Mouse (Mus musculus): Measurements from ENCODE around the gene Nek6. TPM values are rescaled to one million over a fixed set of nuclear protein-coding genes. Genes with fewer than 3 reads are reported as not detected.

Gene Nek6
- total RNA-seq, 2 experiments from 2014 or later, result 43.8 to 49.7 TPM

DNA sequence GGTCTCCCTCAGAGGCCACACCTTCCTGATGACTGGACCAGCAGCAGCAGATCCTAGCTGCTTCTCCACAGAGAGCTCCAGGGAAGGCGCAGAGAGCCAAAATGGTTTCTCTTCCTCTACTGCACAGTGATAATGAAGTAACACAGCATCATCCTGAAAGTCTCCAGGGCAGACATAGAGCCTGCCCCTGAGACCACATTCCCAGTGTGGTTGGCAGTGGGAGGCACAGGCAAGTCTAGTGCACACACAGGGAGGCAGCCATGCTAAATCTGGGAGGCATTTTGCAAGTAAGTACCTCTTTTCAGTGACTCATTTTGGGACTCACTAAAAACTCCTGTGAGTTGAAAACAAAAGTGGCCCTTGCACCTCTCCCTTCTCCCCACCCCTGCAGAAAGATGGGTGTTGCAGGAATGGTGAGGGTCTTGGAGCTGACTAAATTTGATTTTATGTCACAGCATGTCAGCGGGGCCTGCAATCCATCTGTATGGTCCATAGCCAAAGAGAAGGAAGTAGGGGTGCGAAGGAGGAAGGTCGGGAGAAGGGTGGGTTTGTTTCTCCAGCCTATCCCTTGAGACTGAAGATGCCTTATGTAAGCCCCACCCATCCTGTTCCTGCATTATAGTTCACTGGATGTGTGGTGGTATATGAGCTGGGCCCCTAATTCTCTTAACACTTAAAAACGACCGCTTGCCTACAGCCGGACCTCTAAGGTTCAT lies 2.3 kb upstream of the Nek6 start:
- no peak for DNase-seq (ENCODE audit: low spot score in 2 of 2)

DNA sequence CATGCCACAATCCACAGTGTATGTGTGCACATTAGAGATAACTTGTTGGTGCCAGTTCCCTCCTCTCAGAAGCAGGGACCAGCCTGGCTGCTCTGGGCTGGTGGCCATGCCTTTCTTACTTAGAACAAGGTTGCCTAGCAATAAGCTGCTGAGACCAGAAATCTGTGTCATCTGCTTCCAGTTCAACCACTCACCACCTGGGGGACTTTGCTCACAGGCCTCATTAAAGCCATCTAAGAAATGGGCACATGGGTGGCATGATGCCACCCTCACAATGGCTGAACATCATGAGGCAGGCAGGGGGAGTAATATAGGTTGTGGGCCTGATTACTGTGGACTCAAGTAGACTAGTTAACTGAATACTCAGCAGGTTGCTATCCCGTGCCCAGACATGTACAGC lies 1.3 kb upstream of the Nek6 start:
- peak; percentile 58 to 65 for DNase-seq (ENCODE audit: low spot score in 2 of 2)

DNA sequence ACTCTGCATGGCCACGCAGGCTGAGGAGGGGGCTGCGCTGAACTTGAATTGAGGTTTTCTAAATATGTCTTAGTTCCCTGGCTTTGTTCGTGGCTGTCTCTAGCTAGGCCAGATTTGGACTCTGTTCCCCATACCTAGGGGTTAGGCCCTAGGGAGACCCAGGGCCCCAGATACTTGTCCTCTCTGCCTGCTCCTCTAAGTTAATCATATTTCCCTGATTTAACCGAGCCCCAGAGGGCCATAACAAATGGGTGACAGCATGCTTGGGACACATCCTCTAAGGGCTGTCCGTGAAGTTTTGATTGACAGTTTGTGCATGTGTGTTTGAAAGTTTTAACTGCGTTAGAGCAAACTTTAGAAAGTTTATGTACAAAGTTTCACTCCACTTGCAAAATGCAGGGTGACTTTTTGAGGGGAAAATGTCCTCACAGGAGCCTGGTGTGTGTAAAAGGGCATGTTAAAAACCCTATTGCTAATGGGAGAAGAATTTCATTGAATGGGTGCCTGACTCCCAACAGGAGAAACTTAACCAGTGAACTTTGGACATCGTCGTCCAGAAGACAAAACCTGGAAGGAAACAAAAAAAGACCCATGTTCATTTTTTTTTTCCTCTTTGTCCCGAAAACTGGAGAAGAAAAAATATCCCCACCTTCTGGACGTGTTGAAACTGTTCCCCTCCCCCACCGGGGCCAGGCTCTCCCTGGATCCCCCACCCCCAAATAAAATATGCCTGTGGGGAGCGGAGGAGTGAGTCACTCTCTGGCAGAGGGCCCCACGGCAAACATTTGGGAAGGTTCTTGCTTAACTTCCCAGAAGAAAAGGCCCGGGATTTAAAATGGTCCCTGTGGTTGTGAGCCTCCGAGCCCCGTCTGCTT lies 1.1 kb downstream of the Nek6 start:
- DNase-seq (ENCODE audit: low spot score in 2 of 2), result peak in 1 of 2 experiments; percentile 59

DNA sequence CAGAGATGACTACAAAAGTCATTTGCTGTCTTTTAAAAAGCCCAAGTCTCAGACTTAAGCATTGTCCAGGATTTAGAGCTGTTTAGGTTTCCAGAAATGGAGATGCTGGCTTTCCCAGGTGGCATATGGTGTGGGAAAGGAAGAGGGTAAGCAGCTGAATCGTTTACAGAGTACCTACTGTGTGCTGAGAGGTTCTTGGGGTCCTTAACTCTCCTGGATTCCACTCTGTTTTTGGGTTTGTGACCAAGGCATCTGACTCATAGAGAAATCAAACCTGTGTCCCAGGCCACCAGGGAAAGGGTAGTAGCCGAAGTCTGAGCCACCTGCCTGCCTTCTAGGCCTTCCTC lies 1.7 kb downstream of the Nek6 start:
- no peak for DNase-seq (ENCODE audit: low spot score in 2 of 2)

DNA sequence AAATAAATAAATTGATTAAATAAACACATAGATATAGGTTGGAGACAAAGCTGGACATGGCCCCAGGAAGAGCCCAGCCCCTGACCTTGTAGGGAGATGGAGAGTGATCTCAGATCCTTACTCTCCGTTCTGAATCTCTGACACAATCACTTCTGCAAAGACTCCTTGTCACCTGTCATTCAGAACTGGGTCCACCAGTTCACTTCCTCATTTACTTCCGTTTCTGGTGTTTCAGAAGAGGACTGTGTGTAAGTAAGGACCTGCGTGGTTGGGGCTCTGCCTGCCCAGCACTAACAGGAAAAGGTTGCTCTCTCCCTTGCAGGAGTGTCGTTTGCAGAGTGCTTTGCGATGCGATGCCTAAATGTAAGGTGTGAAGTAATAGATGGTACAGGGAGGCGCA lies 3.0 kb downstream of the Nek6 start:
- no peak for DNase-seq (ENCODE audit: low spot score in 2 of 2)

DNA sequence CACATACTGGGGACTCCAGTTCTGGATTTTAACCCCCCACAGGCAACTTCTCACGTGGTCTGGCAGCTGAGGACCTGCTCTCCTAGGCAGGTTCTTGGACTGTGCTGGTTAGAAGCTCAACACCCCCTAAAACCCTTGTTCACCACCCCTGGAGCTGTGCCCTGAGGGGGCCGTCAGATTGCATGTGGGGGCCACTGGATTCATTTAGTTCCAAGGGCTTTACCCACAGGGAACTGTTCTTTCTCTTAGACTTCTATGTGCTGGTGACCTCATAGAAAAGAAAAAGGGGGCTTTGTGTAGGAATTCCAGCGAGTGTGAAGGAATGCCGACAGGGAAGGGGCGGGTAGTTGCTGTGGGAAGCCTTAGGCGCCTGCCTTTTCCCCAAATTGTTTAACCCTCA lies 4.0 kb downstream of the Nek6 start:
- DNase-seq (ENCODE audit: low spot score in 2 of 2), result peak in 1 of 2 experiments; percentile 29

DNA sequence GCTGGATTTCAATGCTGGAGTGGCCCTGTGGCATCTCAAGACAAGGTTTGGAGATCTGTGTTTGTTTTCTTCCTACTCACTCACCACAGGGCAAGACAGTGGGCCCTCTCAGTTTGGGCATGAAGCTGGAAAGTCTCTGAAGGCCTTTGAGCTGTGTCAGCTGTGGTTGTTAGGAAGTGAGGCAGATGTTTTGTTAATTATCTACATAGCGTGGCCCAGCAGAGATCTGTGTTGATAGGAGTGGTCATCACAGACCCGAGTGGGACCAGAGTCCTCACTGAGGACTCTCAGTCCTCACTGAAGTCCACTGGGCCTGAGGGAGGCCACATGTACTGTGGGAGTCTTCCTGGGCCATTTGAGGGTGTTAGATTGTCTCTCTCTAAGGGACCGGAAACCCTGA lies 5.0 kb downstream of the Nek6 start:
- no peak for DNase-seq (ENCODE audit: low spot score in 2 of 2)

DNA sequence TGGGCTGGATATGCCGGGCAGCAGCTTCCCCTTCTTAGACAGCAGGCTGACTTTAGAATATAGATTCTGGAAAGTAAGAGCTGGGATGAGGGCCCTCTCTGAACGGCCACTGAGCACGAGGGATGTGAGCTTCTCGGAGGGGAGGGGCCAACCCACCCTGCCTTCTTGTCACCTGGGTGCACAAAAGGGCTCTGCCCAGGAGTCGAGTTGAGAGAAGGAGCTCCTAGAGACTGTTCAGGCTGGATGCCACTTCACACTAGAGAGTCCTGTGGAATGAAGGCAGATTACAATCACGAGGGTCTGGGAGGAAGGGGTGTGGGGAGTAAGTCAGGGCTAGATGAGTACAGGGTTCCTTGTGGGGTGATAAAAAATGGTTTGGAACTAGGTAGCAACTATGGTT lies 5.6 kb downstream of the Nek6 start:
- no peak for DNase-seq (ENCODE audit: low spot score in 2 of 2)

DNA sequence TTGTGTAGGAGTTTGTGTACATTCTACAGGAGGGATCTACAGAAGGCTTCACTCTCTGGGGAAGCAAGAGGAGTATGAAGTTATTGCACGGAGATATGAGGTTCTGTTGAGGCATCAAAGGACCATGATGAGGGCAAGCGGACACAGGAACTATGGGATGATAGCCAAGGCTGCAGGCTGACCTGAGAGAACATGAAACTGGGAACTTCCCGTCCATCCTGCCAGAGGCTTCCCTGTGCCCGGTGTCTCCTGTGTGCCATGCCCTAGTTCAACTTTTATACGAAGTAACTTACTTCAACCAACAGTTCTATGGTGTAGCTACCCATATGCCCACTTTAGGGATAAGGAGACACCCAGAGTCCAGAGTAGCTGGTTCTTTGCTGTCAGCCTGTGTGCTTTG lies 7.3 kb downstream of the Nek6 start:
- DNase-seq (ENCODE audit: low spot score in 2 of 2), result no peak

DNA sequence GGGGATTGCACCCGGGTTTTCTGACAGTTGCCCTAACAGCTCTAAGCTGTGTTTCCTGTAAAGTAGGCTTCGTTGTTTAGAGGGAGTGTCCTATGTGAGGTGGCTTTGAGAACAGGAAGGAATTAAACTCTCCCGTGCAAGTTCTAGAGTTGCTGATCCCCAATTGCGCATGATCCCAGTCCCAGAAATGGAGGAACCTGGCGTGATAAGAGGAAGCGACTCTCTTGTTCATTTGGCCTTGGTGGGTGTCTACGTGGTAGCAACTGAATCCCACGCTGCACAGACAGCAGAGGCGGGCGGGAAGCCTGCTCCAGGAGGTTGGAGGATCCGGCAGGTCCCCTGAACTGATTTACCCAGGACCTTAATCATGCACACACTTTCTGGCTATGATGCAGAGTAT lies 8.5 kb downstream of the Nek6 start:
- DNase-seq (ENCODE audit: low spot score in 2 of 2), result no peak

DNA sequence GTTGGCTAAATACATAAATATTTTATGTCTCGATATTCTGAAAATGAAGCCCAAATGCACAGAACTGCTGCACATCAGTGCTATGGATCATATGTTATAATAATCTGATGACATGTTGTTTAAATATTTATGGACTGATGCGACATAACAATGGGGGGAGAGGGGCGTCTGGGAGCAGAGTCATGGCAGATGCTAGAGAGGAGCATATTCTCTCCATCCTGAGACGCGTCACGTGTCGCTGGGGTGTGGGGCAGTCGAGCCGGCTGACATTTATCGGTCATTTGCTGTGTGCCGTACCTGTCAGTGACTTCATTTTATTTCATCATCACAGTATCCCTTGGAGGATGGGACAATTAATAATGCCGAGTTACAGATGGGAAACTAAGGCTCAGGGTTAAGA lies 10.2 kb downstream of the Nek6 start:
- DNase-seq (ENCODE audit: low spot score in 2 of 2), result no peak

DNA sequence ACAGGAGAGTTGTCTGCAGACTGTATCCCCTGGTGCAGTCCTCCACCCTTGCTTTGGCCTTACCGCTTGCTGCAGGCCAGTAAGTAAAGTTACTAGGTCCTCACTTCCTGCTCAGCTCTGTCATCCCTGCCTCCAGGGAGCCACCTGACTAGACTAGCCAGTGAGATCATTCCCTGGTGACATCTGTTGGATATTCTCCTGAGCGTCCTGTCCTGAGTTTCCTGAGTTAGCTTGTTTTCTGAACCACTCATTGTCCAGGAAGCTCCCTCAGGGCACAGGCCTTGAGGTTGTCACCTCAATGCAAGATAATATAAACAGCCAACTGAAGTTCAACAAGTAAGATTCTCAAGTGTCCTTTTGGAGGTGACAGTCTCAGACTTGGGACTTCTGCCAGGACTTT lies 10.9 kb downstream of the Nek6 start:
- no peak for DNase-seq (ENCODE audit: low spot score in 2 of 2)

DNA sequence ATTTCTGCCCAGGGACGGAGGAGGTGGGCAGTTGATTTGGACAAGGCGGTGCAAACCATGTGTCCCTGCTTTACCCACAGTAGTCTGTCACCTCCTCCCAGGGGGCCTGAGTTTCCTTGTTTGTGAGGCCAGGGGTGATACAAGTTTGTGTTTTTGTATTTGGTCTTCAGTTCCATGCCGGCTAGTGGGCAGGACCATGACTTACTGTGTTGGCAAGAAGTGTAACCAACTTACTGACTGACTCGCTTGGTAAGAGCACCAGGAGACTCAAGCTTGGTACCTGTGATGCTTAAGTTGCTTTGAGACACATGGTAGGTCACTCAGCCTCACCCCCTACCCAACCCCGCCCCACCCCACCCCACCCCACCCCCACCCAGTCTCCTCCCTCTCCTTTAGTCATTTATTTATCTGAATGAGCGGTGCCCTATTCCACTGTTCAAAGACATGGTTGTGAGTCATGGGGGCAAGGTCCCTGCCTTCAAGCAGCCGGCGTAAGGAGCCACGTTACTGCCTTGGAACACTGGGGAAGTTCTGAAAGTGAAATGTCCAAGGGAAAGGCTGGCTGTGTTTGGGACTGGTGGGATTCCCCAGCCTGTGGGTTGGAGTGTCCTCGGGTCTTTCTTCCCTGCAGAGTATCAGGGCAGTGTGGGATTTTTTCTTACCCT lies 12.5 kb downstream of the Nek6 start:
- no peak for DNase-seq (ENCODE audit: low spot score in 2 of 2)

DNA sequence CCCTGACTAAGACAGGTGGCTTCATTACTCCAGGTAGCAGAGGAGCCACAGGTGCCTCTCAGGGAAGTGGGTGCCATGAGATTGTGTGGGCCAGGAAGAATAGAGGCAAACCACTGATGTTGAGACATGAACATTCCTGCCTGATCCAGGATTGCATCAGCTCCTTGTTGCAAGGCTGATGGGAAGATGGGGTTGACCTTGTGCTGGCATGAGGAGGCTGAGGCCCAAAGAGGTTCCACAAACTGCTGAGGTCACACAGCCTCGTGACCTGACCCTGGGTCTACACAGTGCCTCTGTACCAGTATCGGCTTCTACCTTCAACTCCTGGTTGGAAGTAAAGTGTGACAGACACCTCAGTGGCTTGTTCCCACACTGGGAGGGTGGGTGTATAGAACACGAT lies 13.6 kb downstream of the Nek6 start:
- no peak for DNase-seq (ENCODE audit: low spot score in 2 of 2)

DNA sequence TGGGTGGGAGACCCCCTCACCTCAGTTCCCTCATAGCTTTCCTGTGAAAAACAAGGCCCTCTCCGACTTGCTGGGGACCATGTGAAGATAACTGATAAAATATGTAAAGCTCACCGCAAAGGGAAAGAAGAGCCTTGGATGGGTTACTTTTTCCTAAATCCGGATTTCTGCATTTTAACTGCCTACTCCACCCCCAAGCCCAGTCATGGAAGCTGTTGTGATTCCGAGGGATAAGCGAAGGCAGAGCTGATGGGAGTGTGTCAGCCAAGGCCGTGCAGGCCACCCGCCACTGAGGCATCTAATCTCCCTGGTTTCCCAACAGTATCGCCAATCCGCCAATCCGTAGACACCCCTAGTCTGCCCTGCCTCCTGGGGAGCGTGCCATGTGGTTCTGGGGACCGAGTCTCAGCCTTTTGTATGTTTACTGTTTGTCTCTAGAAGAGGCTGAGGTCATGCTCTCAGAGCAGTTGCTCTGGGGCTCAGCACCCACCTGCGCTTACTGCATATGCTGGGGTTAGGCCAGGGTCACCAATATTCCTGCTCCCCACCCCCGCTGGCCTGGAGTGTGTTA lies 18.2 kb downstream of the Nek6 start:
- DNase-seq (ENCODE audit: low spot score in 2 of 2), result no peak

DNA sequence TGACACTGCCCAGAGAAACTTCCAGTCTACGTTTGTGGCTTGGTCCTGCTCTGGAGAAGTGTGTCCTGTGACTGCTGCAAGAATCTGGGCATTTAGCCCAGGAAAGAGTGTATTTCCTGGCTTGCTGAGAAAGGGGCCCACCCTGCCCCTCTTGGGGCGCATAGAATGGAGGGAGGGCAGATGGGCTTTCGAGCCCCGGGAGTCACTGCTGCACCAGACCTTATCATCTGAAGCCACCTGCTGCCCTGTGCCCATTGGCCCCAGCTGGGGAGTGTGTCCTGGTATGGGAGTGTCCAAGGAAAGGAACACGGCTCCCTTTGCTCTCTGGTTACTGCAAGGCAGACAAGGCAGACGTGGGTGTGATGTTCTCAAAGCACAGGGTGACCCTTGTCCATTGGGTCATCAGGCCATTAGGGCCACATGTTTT lies 19.5 kb downstream of the Nek6 start:
- DNase-seq (ENCODE audit: low spot score in 2 of 2), result no peak

DNA sequence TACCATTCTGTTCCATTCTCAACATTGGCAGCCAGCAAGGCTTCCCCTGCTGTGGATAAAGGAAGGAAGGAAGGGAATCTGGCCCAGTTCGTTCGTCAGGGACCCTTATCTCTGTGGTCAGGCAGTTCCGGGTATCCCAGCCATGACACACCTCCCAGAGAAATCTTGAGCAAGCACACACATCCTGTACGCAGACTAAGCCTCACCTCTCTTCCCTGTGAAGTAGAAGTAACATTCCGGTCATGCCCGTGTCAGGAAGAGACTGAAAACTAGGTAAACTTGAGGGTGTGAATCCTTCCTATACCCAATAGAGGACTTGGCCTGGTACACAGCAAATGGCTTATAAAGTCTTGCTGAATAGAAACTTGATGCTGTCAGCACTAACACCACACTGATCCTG lies 21.9 kb downstream of the Nek6 start:
- no peak for DNase-seq (ENCODE audit: low spot score in 2 of 2)

DNA sequence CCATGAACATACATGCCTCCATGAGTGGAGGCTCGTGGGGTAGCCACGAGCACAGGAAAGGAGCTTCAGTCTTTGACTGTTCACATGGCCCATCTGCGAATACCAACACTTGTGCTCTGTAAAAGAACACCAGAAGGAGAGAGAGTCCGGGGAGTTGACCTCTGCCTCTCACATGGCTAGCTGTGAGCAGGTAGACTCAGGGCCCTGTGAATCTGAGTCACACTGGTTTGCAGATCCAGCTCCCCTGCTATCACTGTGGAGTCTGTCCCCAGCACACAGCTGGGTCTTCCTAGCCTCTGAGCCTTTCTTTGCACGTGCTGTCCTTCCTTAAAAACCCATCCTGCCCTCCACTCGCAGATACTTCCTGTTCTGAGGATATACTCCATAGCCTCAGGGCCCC lies 22.3 kb downstream of the Nek6 start:
- no peak for DNase-seq (ENCODE audit: low spot score in 2 of 2)

DNA sequence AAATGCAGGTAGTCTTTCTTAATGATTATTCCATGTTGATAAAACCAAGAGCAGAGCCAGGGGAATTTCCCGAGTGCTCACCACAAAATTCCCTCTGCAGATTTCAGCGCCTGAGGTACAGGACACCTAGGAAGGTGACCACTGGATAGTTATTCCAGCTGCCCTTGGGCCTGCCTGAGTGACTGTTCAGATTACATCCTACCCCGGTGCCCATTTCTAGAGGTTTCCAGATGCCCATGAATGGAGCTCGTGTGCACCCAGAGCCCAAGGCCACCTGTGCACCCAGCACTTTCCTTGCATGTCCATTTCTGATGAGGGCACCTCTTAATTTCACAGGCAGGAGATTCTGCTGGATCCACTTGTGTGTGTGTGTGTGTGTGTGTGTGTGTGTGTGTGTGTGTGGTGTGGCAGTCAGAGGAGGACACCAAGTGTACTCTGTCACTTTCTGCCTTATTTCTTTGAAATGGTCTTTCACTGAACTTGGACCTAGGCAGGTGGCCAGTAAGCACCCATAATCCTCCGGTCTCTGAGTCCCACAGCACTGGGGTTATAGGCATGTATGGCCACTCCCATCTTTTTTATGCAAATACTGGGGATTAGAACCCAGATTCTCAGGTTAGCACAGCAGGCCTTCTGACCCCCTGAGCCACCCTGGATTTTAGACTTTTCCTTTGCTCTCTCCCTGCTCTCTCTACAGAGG lies 22.9 kb downstream of the Nek6 start:
- DNase-seq (ENCODE audit: low spot score in 2 of 2), result no peak

DNA sequence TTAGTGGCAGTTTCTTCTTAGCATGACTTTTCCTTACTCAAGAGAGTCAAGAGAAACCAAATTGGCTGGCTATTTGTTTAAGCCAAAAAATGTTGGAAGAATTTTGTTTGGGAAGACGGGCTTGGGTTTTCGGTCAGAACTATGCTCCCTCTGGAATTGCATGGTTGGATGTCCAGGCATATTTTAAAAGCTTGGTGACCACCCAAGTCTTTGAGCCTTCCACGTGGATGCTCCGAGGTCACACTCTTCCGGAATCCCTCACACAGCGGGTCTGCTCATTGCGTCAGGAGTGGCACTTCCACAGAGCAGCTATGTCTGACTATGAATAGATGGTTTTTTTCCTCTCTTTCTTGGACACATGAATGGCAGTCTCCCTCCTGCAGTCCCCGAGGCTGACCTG lies 23.6 kb downstream of the Nek6 start:
- DNase-seq (ENCODE audit: low spot score in 2 of 2), result no peak

DNA sequence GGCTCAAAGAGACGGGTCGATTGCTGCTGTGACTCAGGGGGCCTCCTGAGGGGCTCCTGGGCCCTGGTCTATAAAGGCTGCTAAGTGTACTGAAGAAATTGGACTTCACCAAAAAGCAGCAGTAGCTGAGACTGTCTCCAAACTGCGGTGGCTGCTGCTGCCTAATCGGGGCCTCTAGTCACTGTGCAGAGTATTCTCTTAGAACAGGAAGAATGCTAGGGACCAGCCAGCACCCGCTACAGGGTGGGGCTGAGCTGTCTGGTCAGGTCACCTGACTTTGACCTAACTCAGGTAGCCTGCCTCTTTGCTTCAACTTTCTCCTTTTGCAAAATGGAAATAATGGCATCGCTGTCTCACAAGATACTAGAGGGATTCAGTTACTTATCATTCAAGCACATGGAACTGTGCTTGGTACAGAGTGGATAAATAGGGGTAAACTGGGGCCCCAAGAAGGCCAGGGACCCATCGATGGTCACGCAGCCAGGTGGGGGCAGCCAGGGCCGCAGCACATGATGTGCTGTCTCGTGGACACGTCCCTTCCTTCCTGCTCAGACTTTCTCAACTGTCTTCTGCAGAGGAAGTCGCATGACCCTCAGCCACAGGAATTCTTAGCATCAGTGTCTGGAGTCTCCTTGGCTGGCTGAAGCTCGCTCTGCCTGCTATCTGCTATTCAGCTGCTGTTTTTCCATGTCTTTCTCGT lies 24.2 kb downstream of the Nek6 start:
- no peak for DNase-seq (ENCODE audit: low spot score in 2 of 2)

Data from layer of hippocampus, postnatal 10 days (tissue).